Mouse (Mus musculus): ENCODE results near the gene Nap1l1. TPM values are rescaled to one million over a fixed set of nuclear protein-coding genes. Genes with fewer than 3 reads are reported as not detected.

Gene Nap1l1
- polyA plus RNA-seq, 1 experiment from 2014 or later, result 162 TPM

GRCm38 (mm10) chr10:111507460-111508211 is 34.6 kb downstream of the Nap1l1 start:
- H3K9ac ChIP-seq (replicated peaks), result peak overlapping the region; percentile 90
- H3K27ac ChIP-seq (replicated peaks), result peak overlapping the region; percentile 95
- H3K27me3 ChIP-seq (replicated peaks), result no peaks in the 10 kb centered on the region
- no peaks in the 10 kb centered on the region for H3K36me3 ChIP-seq
- WGBS, result under 1% methylated on average over 38 of the region's 38 CpGs
- peaks cover 45% of the 10 kb centered on the region for H3K4me1 ChIP-seq
- no peaks in the 10 kb centered on the region for H3K9me3 ChIP-seq (replicated peaks)
- peak overlapping the region; percentile 93 for H3K4me2 ChIP-seq
- peak overlapping the region; percentile 83 for H3K4me3 ChIP-seq (replicated peaks)
- ATAC-seq (ENCODE audit: low FRiP score), result peak; percentile 39; the same call in 1 of the 2 replicates

GRCm38 (mm10) chr10:111508324-111509080 is 35.5 kb downstream of the Nap1l1 start:
- peaks cover 39% of the 10 kb centered on the region for H3K4me1 ChIP-seq
- no peaks in the 10 kb centered on the region for H3K9me3 ChIP-seq (replicated peaks)
- no peak for ATAC-seq (ENCODE audit: low FRiP score)
- H3K4me2 ChIP-seq, result peak overlapping the region; percentile 93
- 18% methylated on average over 7 of the region's 7 CpGs for whole genome bisulfite sequencing
- peak overlapping the region; percentile 76 for H3K27ac ChIP-seq (replicated peaks)
- no peaks in the 10 kb centered on the region for H3K36me3 ChIP-seq
- H3K27me3 ChIP-seq (replicated peaks), result no peaks in the 10 kb centered on the region
- H3K9ac ChIP-seq (replicated peaks), result peak overlapping the region; percentile 90
- H3K4me3 ChIP-seq (replicated peaks), result peak overlapping the region; percentile 83

- Histone ChIP-seq H3K9ac (replicated peaks) (peak overlapping the region; percentile 14), H3K4me3 (replicated peaks) (peak overlapping the region; percentile 83), H3K4me2 (peak overlapping the region; percentile 93), H3K36me3 (no peaks in the 10 kb centered on the region), H3K27me3 (replicated peaks) (no peaks in the 10 kb centered on the region), H3K9me3 (replicated peaks) (no peaks in the 10 kb centered on the region), H3K27ac (replicated peaks) (peak overlapping the region; percentile 76), H3K4me1 (peaks cover 35% of the 10 kb centered on the region)
- no peak for ATAC-seq (ENCODE audit: low FRiP score)
- WGBS, result 43% methylated on average over 8 of the region's 8 CpGs
Observed at GRCm38 (mm10) chr10:111509103-111509784, 36.2 kb downstream of the Nap1l1 start.

GRCm38 (mm10) chr10:111509981-111510380 is 37.0 kb downstream of the Nap1l1 start:
- ATAC-seq (ENCODE audit: low FRiP score), result no peak
- Histone ChIP-seq H3K9me3 (replicated peaks) (no peaks in the 10 kb centered on the region), H3K4me3 (replicated peaks) (peak overlapping the region; percentile 83), H3K36me3 (no peaks in the 10 kb centered on the region), H3K27me3 (replicated peaks) (no peaks in the 10 kb centered on the region), H3K27ac (replicated peaks) (peak overlapping the region; percentile 76; the same call in 1 of the 2 replicates), H3K4me2 (peak overlapping the region; percentile 93), H3K9ac (replicated peaks) (no peak overlapping the region), H3K4me1 (peaks cover 35% of the 10 kb centered on the region)
- 64% methylated on average over 7 of the region's 7 CpGs for WGBS

GRCm38 (mm10) chr10:111510798-111511197 is 37.8 kb downstream of the Nap1l1 start:
- Histone ChIP-seq H3K4me2 (no peak overlapping the region), H3K9me3 (replicated peaks) (no peaks in the 10 kb centered on the region), H3K27ac (replicated peaks) (peak overlapping the region; percentile 28), H3K4me1 (peaks cover 29% of the 10 kb centered on the region), H3K4me3 (replicated peaks) (no peak overlapping the region), H3K27me3 (replicated peaks) (no peaks in the 10 kb centered on the region), H3K9ac (replicated peaks) (no peak overlapping the region), H3K36me3 (no peaks in the 10 kb centered on the region)
- no peak for ATAC-seq (ENCODE audit: low FRiP score)
- WGBS, result 70% methylated on average over 7 of the region's 7 CpGs

- no peak for ATAC-seq (ENCODE audit: low FRiP score)
Observed at GRCm38 (mm10) chr10:111512036-111512568, 39.1 kb downstream of the Nap1l1 start.

GRCm38 (mm10) chr10:111514282-111514885 is 41.4 kb downstream of the Nap1l1 start:
- Histone ChIP-seq H3K36me3 (no peaks in the 10 kb centered on the region), H3K27ac (replicated peaks) (no peak overlapping the region), H3K4me1 (peaks cover 11% of the 10 kb centered on the region), H3K9me3 (replicated peaks) (no peaks in the 10 kb centered on the region), H3K9ac (replicated peaks) (no peak overlapping the region), H3K4me2 (no peak overlapping the region), H3K4me3 (replicated peaks) (no peak overlapping the region), H3K27me3 (replicated peaks) (no peaks in the 10 kb centered on the region)
- 97% methylated on average over 5 of the region's 5 CpGs for WGBS
- ATAC-seq (ENCODE audit: low FRiP score), result no peak

More at GRCm38 (mm10) chr10:111512036-111512568, 39.1 kb downstream of the Nap1l1 start:
- WGBS, result 63% methylated on average over 10 of the region's 10 CpGs
- Histone ChIP-seq H3K36me3 (no peaks in the 10 kb centered on the region), H3K27me3 (replicated peaks) (no peaks in the 10 kb centered on the region), H3K4me3 (replicated peaks) (no peak overlapping the region), H3K27ac (replicated peaks) (no peak overlapping the region), H3K9ac (replicated peaks) (no peak overlapping the region), H3K4me2 (no peak overlapping the region), H3K4me1 (peaks cover 27% of the 10 kb centered on the region), H3K9me3 (replicated peaks) (no peaks in the 10 kb centered on the region)

- Histone ChIP-seq H3K4me1 (peaks cover 10% of the 10 kb centered on the region), H3K9me3 (replicated peaks) (no peaks in the 10 kb centered on the region), H3K27me3 (replicated peaks) (no peaks in the 10 kb centered on the region), H3K9ac (replicated peaks) (no peak overlapping the region), H3K27ac (replicated peaks) (no peak overlapping the region), H3K36me3 (no peaks in the 10 kb centered on the region), H3K4me2 (no peak overlapping the region), H3K4me3 (replicated peaks) (no peak overlapping the region)
- WGBS, result 89% methylated on average over 17 of the region's 17 CpGs
- no peak for ATAC-seq (ENCODE audit: low FRiP score)
Observed at GRCm38 (mm10) chr10:111515071-111516010, 42.3 kb downstream of the Nap1l1 start.

GRCm38 (mm10) chr10:111516172-111516588 is 43.2 kb downstream of the Nap1l1 start:
- no peaks in the 10 kb centered on the region for H3K36me3 ChIP-seq
- H3K4me3 ChIP-seq (replicated peaks), result no peak overlapping the region
- no peak for ATAC-seq (ENCODE audit: low FRiP score)
- no peak overlapping the region for H3K4me2 ChIP-seq
- no peak overlapping the region for H3K9ac ChIP-seq (replicated peaks)
- no peaks in the 10 kb centered on the region for H3K27me3 ChIP-seq (replicated peaks)
- H3K4me1 ChIP-seq, result peaks cover 10% of the 10 kb centered on the region
- 71% methylated on average over 13 of the region's 13 CpGs for WGBS
- no peak overlapping the region for H3K27ac ChIP-seq (replicated peaks)
- no peaks in the 10 kb centered on the region for H3K9me3 ChIP-seq (replicated peaks)

- Histone ChIP-seq H3K4me1 (peaks cover 10% of the 10 kb centered on the region), H3K4me3 (replicated peaks) (no peak overlapping the region), H3K36me3 (no peaks in the 10 kb centered on the region), H3K27me3 (replicated peaks) (no peaks in the 10 kb centered on the region), H3K9me3 (replicated peaks) (no peaks in the 10 kb centered on the region), H3K27ac (replicated peaks) (no peak overlapping the region), H3K4me2 (no peak overlapping the region), H3K9ac (replicated peaks) (no peak overlapping the region)
- no peak for ATAC-seq (ENCODE audit: low FRiP score)
- 89% methylated on average over 8 of the region's 8 CpGs for WGBS
Observed at GRCm38 (mm10) chr10:111516804-111517436, 43.9 kb downstream of the Nap1l1 start.
